Mouse (Mus musculus): ENCODE measurements around the gene H2-Q4.
"Not testable (repeated sequence)": the region's sequence is repeated elsewhere in the genome, so short reads cannot be mapped to it uniquely, and the experiment has no call there.

Gene H2-Q4

GRCm38 (mm10) chr17:35379369-35379728 lies at the start of gene H2-Q4:
Gene H2-Q4, plus strand, starts transcription at chr17:35379617.
- peak; percentile 95 to 96 for DNase-seq (ENCODE audit: low read depth in 2 of 2, low spot score in 2 of 2)

GRCm38 (mm10) chr17:35329714-35330113 lies 49.7 kb upstream of the H2-Q4 start:
- DNase-seq (ENCODE audit: low read depth in 2 of 2, low spot score in 2 of 2): not testable (repeated sequence)

- not testable (repeated sequence) for DNase-seq (ENCODE audit: low read depth in 2 of 2, low spot score in 2 of 2)
These were observed 47.9 kb upstream of the H2-Q4 start for GRCm38 (mm10) chr17:35331546-35331945.

- peak; percentile 18 to 29 for DNase-seq (ENCODE audit: low read depth in 2 of 2, low spot score in 2 of 2)
These were observed 37.2 kb upstream of the H2-Q4 start, which contains the start of gene H2-Q2 for GRCm38 (mm10) chr17:35342071-35342671. Gene H2-Q2, plus strand, starts transcription at chr17:35342242.

GRCm38 (mm10) chr17:35342711-35343476 lies 36.5 kb upstream of the H2-Q4 start:
- DNase-seq (ENCODE audit: low read depth in 2 of 2, low spot score in 2 of 2): no peak

GRCm38 (mm10) chr17:35347659-35348058 lies 31.8 kb upstream of the H2-Q4 start:
- DNase-seq (ENCODE audit: low read depth in 2 of 2, low spot score in 2 of 2): not testable (repeated sequence)

- peak in 1 of 2 experiments; percentile 25 for DNase-seq (ENCODE audit: low read depth in 2 of 2, low spot score in 2 of 2)
These were observed 26.1 kb upstream of the H2-Q4 start for GRCm38 (mm10) chr17:35353275-35353674.

GRCm38 (mm10) chr17:35354071-35354470 lies 25.3 kb upstream of the H2-Q4 start:
- DNase-seq (ENCODE audit: low read depth in 2 of 2, low spot score in 2 of 2): no peak

GRCm38 (mm10) chr17:35357086-35357485 lies 22.3 kb upstream of the H2-Q4 start:
- DNase-seq (ENCODE audit: low read depth in 2 of 2, low spot score in 2 of 2): no peak

- DNase-seq (ENCODE audit: low read depth in 2 of 2, low spot score in 2 of 2): no peak
These were observed 20.5 kb upstream of the H2-Q4 start for GRCm38 (mm10) chr17:35358763-35359469.

- no peak for DNase-seq (ENCODE audit: low read depth in 2 of 2, low spot score in 2 of 2)
These were observed 20.0 kb upstream of the H2-Q4 start for GRCm38 (mm10) chr17:35359470-35359862.

GRCm38 (mm10) chr17:35379729-35380451 lies 473 bp downstream of the H2-Q4 start:
- DNase-seq (ENCODE audit: low read depth in 2 of 2, low spot score in 2 of 2): peak; percentile 37 to 42

GRCm38 (mm10) chr17:35389796-35390195 lies 10.4 kb downstream of the H2-Q4 start:
- peak; percentile 55 to 67 for DNase-seq (ENCODE audit: low read depth in 2 of 2, low spot score in 2 of 2)

- DNase-seq (ENCODE audit: low read depth in 2 of 2, low spot score in 2 of 2): not testable (repeated sequence)
These were observed 13.3 kb downstream of the H2-Q4 start for GRCm38 (mm10) chr17:35392671-35393070.

GRCm38 (mm10) chr17:35393864-35394800 lies 14.7 kb downstream of the H2-Q4 start:
- DNase-seq (ENCODE audit: low read depth in 2 of 2, low spot score in 2 of 2): not testable (repeated sequence)

GRCm38 (mm10) chr17:35396956-35397355 lies 17.5 kb downstream of the H2-Q4 start:
- not testable (repeated sequence) for DNase-seq (ENCODE audit: low read depth in 2 of 2, low spot score in 2 of 2)

GRCm38 (mm10) chr17:35413057-35413456 lies 33.6 kb downstream of the H2-Q4 start:
- not testable (repeated sequence) for DNase-seq (ENCODE audit: low read depth in 2 of 2, low spot score in 2 of 2)

GRCm38 (mm10) chr17:35415273-35416129 lies 36.1 kb downstream of the H2-Q4 start:
- DNase-seq (ENCODE audit: low read depth in 2 of 2, low spot score in 2 of 2): not testable (repeated sequence)

- no peak for DNase-seq (ENCODE audit: low read depth in 2 of 2, low spot score in 2 of 2)
These were observed 39.4 kb downstream of the H2-Q4 start for GRCm38 (mm10) chr17:35418772-35419171.
